Mouse (Mus musculus) liver, adult 10 weeks (tissue): ENCODE data around the gene Med27. TPM values are rescaled to one million over a fixed set of nuclear protein-coding genes. Genes with fewer than 3 reads are reported as not detected.

ENCODE experiments used
- polyA plus RNA-seq: library from polyadenylated mRNA; stranded (reverse); fragments of 350-450 nt; fragmentation: Illumina TruSeq; extraction: RNeasy Lipid Tissue Mini Kit (QIAGEN cat#74804); gene quantifications from one replicate; pipeline ENCODE4 v1.2.3, GENCODE M21; 2014; ENCODE audit warnings: low read depth, low replicate concordance

The Med27 gene
- polyA plus RNA-seq: 2.9 TPM

GRCm38 (mm10) chr2:29346629-29347271 is at the start of gene Med27:
Gene Med27, plus strand, starts transcription at chr2:29346819.

Other genes starting within 250 kb of the Med27 start
- 8.8 TPM for gene Setx, start 222.6 kb upstream of the Med27 start, polyA plus RNA-seq
- gene Ntng2, start 93.8 kb upstream of the Med27 start, polyA plus RNA-seq: not detected